Mouse (Mus musculus): ENCODE results near the gene Nrxn3.
A peak's percentile ranks its signal among the peaks of the same experiment; 100 is the strongest.

Gene Nrxn3

DNA sequence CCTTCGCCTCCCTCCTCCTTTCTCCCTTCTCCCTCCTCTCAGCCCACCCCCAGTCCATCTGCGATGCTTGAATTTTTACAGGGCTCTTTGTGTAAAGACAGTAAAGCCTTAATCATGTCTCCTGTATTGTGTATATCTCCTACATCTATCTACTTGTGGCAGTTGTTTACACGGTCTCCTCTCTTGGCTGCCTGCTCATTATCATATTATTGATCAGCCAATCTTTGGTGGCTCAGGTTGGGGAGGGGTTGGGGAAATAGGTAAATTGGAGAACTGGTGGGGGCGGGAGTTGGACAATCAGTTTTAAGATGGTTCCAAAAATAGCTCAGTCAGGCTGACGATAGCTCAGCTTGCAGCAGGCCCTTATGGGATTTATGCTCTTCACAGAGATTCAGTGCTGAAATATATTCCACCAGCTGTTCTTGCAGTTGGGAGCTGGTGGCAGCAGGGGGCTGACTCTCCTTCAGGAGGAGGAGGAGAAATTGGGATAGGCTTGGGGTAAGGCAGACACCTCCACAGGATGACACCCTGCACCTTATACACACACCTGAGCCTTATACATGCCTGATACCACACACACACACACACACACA, 654.5 kb downstream of the Nrxn3 start:
- DNase-seq: no peak

DNA sequence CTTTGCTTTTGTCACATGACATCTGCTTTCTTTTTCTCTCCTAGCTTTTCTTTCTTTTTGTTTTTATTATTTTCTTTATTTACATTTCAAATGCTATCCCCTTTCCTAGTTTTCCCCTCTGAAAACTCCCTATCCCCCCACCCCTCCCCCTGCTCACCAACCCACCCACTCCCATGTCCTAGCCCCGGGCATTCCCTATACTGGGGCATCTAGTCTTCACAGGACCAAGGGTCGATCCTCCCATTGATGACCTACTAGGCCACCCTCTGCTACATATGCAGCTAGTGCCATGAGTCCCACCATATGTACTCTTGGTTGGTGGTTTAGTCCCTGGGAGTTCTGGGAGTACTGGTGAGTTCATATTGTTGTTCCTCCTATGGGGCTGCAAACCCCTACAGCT, 655.0 kb downstream of the Nrxn3 start:
- DNase-seq: no peak

DNA sequence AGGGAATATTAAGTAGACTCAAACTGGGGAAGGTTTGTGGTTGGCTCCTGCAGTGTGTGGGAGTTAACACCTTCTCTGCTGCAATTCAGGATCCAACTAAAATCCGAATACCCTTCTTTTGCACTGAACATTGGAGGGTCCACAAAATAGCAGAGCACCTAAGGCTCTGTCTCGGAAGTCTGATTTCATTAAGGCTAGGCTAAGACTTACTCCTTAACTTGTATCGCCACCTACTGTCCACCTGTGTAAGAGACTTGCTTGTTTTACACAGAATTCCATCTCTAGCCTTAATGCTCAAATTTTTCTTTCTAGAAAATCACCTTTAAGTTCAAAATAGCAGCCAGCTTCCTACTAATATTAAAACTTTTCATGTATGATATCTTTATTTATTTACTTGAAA, 660.6 kb downstream of the Nrxn3 start:
- DNase-seq: no peak

DNA sequence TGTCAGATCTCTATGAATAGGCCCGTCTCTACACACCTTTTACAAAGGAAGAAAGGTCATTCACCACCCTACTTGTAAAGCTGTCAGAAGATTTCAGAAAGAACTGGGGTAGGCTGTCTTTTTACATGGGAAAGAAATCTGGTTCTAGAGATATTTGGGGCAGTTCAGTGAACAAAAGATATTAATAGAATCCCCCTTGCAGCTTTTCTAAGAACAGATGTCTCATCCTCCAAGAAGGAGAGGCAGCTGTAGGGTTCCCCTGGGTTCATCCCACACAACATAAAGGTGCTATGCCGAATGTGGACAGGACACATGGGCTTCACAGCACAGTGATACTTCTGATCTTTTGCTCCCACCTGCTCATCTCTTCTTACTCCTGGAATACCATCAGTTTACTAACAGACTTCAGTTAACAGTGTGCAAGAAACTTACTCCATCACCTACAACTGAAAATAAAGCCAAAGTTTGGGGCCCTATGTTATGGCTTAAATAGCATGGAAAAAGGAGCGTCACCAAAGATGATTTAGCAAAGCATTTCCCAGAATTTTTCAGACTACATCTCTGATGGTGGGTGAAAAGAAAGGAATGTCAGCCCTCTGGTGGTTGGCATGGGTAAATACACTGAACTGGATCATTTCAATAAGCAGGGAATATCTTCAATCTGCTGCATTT, 672.6 kb downstream of the Nrxn3 start:
- no peak for DNase-seq

DNA sequence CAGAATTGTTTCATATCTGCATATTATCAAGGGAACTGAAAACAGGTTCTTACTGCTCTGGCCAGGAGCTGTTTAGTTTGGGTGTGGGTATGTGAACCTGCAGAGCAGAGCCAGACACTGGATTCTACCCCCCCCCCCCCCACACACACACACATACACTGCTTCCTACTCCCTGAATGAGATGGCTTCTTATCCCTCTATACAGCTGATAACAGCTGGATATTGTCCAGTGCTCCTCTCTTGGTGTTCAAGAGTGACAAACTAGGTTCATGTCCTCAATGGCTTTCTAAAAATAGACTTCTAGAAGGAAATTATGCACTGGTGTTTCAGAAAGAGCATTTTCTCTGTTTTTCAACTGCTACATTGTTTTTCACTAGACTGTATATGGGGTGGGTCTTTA, 713.8 kb downstream of the Nrxn3 start:
- DNase-seq: no peak

DNA sequence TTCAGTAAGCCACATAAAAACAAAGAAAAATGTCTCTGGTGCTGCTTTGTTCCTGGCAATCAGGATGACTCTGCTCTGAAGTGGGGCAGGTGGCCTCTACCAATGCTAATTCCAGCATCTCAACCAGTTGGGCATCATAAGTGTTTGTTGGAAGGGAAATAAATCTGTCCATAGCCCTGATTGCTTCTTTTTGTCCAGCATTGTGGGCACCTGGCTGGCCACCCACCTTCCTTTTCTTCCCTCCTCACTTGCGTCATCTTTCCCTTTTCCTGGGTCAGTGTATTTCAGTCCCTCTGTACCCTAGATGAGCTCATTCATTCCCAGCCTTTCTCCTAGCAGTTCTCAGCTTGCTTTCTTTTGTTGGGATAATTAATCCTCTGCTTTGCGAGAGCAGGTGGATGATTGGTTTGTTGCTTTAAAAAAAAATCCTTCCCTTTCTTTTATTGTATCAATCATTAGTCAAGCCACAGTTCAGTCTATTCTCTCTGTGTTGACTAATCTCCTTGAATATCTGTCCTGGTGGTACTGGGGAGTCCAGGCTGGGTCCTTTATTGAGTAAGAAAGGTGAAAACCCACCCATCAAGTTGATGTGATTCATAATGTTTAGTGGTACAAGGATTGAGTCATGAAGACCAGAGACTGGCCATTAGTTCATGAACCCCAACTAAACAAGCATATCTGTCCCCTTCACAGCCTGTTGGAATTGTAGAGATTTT, 719.8 kb downstream of the Nrxn3 start:
- DNase-seq: no peak

DNA sequence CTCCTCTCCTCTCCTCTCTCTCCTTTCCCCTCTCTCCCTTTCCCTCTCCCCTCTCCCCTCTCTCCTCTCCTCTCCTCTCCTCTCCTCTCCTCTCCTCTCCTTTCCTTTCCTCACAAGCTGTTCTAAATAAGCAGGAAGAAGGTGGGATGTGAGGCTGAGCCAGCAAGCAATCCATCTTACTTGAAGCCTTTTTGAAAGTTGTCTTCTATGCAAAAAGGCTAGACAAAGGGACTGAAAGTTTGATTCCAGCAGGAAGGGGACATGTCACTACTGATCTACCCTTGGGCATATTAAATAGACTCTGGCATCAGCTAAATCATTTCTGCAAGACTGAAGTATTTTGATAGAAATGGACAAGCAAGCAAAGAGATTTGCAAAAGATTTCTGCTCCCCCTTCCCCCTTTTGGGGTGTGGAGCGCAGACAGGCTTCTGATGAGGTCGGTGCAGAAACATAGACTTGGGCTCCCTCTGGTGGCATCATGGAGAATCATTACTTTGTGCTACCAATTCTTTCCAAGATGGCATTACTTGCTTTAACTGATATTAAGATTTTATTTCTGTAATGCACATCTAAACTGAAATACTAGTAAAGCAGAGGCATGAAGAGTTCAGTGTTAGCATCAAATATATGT, 728.1 kb downstream of the Nrxn3 start:
- DNase-seq: peak; percentile 6

DNA sequence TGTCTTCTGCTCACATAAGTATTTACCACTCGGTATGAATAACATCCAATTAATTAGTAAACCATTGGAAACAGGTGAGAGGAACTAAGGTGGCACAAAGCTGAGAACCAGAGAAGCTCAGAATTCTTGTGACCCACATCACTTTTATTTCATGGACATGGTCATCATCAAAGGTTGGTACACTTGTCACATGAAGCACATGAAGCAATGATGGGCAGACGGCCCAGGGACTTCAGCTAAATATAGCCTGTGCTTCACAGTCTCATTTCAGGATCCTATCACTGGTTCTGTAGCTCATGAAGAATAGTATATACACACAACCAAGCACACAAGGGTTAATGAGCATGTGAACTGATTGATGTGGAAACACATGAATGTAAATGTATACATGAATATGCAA, 747.5 kb downstream of the Nrxn3 start:
- DNase-seq: no peak

DNA sequence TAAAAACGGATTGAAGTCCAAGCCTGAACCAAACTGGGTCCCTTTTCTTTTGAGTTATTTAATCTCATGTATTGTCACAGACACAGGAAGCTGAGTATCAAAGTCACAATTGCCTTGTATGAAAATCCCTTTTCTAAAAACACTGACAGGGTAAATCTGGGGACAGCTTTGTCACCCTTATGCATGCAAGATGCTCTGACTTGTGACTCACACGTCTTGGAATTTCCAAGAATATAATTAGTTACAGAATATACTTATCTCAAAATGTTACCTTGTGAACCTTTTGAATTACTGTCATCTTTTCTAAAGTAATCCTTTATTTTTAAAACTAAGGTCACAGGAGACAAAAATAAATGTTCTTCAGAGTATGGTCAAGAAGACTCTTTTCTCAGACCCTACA, 748.6 kb downstream of the Nrxn3 start:
- no peak for DNase-seq

DNA sequence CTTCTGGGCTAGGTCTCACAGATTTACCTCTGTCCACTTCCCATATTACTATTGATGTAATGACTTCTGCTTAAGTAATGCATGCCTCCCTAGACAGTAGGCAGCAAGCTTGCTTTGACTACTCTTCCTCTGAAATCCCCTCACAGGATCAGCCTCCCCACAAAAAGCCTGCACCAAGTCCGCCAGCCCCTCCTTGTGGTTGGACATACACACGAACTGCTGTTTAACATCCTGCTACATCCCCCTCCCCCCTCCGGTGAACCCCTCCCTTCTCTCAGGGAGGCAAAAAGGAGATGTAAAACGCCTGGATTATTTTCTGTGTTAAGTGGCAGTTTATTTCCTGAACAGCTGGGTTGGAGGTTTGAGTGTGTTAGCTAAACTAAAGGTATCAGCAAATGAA, 749.2 kb downstream of the Nrxn3 start:
- no peak for DNase-seq

DNA sequence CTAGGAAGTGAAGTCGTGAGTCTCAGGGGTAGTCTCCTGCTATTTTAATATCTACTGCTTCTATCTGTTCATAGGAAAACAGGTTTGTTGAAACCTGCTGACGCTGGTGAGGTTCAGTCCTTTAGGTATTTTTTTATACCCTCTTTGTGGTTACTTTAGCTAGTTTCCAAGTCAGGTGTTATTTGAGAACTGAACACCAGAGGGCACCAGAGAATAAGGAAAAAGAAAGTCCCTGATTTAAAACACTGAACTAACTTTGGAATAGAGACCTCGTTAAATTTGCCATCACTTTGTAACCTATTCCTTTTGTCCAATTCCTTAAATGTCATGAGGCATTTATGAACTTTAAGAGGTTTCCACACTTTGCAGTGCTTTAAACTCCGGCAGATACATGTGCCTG, 756.4 kb downstream of the Nrxn3 start:
- DNase-seq: no peak

DNA sequence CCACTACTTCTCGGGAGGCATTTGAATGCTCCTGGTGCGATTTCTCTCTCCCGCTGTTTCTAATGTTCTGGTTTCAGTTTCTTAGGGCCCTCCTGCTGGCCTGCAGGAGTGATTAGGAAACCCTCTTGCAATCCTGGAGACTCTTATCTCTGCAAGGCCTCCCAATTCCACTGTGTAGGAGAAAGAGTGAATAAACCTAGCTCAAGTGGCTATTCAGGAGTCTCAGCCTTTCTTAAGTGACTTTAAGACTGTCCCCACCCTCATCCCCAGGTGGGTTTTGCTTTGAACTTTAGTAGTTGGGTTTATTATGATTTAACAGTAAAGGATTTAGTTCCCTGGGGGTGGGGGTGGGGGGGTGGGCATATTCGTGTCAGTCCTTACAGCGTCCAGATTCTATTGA, 759.5 kb downstream of the Nrxn3 start:
- no peak for DNase-seq

DNA sequence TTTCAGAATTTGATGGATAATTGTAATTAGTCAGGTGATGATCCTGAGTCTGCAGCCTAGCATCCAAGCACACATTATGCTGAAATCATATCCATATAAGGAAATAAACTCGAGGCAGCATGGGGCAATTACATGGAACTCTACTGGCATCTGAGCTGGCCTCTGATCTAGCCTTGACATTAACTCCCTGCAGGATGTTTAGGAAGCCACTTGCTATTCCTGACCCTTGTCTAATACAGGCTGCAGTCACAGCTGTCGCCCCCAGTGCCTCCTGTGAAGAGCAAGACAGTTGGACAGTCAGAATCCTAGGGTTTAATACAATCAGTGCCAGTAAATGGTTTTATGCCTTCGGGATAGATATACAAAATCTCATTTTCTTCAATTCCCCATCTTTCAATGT, 781.4 kb downstream of the Nrxn3 start:
- no peak for DNase-seq

DNA sequence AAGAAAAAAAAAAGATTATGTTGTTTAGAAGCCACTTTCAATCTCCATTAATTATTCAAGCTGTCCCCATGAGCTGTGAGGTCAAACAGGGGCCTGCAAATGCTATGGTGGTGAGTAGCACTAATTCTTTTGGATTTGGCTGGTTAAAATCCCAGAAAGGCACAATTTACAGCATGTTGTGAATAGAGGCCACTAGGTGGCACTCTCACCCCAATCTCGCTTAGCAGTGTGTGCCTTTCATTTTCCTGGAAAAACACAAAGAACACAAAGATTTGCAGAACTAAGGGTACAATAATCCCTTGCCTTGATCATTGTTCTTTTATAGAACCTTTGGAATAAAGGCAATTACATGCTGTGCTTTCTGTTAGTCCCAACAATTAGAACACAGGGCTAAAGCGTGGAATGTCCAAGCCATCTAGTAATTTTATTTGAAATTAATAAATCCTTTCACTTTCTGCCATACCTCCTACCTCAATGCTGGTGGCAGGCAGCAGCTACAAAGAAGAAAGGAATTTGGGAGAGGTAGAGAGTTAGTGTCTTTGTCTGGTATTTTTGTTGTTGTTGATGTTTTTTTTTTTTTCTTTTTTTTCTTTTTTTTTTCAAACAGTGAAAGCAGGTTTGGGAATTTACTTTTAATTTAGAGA, 782.6 kb downstream of the Nrxn3 start:
- DNase-seq: peak; percentile 26

DNA sequence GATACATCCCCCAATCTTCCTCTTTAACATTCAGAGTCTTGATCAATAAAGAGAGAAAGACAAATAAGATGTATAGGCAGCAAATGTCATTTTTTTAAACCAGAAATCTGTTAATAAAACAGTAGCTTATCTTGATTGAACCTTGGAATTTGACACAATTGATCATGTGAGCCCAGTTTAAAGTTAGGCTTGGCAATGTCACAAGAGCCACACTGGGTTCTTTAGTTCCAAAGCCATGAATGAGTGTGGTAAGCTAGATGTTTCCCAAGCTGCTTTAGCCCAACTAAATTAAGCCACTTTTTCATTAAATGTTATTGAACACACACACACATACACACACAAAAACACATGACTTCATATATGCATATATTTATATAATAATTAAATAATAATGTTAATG, 786.3 kb downstream of the Nrxn3 start:
- DNase-seq: no peak

DNA sequence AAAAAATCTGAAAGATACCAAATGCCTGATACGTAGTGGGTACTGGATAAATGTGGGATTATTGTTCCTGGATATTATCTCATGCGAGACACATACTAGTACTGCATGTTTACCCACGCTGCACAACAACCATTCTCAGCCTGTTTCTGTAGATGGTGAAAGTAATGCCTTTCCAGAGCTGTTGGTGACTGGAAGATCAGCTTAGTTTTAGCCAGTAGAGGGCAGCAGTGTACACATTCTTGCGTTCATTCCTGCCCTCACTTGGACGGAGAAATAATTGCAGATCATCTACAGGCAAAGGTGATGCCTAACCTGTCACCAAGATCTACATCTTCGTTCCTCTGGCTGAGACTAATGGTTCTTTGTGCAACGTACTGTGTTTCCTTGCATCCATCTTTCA, 791.1 kb downstream of the Nrxn3 start:
- peak; percentile 18 for DNase-seq

DNA sequence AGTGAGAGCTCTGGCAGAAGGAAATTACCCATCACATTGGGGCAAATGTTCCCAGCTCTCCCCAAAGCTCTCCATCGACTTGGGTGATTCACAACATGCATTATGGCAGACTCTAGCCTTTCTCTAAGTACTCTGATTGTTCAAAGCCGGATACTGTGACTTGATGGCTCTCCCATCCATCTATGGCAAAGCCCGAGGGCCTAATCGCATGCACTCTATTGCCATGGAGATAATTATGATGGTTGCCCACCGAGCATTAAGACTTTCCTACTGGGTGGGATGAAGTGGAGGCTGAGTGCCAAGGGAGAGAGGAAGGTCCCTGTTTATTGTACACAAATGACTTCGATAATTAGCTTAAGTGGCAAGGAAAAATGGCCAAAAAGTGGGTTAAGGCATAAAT, 793.4 kb downstream of the Nrxn3 start:
- DNase-seq: no peak

DNA sequence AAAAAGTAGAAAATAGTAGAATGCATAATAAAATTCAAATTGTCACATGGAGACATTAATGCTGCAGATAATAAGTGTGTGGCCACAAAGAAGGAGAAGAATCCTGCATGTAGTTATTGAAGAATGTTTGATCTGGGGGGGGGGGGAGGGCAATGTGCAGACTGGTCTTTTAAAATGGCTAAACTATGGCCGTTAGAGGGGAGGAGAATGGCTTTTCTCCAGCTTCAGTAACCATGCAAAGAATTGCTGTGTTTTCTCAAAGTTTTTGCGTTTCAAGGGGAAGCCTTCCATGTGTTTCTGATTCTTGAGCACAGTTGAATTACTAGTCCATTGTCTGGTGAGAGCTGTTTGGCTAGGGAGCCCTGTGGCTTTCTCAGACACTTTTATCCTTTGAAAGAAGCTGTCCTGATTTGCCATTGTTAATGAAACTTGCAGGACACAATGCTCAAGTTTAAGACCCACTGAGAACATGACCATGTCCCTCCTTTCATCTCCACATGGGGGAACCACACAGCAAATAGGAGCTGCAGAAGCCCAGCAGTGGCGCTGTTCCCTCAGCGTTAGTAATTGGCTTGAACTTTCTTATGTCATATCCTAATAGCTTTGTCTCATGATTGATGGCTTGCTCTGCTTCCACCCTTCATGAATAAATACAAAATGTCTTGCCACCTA, 808.1 kb downstream of the Nrxn3 start:
- no peak for DNase-seq

DNA sequence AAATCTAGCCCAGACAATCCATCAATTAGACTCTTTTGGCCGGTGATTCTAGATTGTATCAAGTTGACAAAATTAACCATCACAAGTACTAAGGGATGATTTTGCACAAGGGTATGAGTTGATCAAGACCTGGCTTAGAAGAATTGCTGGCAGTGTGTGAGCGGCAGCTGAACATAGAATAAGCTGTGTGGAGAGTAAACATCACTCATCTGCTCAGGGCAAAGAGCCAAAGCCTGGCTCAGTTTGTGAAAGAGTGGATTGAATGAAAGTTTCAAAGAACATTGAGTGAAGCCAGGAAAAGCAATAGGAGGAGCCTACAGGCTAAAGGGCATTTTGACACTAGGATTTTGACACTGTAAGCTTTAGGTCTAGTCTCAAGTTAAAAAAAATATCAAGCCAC, 828.6 kb downstream of the Nrxn3 start:
- no peak for DNase-seq

DNA sequence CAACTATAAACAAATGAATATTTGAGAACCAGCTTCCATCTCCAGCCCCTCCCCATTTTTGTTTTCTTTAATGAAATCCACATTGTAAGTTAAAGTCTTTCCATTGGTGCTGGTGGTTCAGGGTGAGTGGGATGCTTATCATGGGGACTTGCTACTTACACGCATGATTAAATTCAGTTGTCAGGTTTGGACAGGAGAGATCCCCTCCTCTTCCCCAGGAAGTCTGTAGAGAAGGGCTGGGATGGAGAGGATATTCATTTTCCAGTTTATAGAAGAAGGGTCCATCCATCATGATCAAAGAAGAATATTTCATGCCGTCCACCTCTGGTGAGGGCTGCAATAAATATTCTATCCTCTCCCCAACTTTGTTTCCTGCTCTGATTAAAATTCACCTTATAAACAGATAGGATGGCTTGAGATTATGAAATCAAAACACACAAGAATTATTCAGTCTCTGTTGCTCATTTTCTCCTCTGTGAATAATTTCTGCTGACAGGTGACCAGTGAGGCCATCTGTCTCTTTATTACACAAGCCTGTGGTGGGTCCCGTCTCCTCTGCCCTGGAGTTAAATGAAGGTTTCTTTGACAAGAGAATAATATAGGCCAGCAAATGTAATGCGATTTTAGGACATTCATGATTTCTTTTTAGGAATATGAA, 830.7 kb downstream of the Nrxn3 start:
- DNase-seq: no peak

DNA sequence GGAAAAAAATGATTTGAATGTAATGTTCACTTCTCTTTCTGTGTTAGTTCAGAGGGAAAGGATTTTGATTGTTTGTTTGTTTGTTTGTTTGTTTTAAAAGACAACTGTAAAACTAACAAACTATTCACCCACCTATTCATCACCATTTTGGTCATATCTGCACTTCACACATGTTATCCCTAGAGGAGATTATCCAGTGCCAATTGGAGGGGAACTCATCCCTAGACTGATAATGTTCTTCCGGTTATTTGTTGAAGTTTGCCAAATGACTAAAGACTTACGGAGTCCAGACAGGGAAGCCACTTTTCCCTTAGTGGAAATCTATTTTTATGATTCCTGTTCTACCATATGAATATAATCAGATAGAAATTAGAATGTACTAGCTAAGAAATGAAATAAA, 831.5 kb downstream of the Nrxn3 start:
- DNase-seq: no peak

DNA sequence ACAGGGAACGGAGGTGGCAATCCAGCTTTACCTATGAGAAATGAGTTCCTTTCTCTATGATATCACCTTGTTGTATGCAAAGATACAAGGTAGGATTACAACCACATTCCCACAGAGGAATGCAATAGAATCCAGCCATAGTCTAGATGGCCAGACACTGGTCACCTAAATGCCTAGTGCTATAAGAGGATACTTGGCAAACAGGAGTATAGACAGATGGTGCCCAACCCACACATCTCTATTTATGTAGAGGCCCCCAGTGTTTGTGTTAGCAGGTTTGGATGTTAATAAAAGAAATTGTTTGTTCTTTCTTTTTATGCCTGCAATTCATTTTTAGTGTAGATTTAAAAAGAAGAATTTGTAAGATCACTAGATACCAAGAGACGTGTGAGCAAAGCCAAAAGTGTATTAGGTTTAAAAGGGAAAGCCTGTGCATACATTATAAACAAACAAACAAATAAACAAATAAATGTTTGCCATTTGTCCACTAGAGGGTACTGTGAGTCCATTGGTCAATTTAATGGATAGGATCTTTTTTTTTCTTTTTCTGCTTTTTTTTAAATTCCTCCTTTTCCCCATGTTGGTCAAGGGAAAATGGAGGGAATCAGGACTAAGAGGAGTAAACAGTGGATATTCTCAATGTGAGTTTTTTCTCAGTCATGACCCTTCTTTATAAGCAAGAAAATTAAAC, 832.2 kb downstream of the Nrxn3 start:
- no peak for DNase-seq

Measured in kidney, adult 18-20 months (tissue).